Mouse (Mus musculus): Measurements from ENCODE around the gene Plau. TPM values are rescaled to one million over a fixed set of nuclear protein-coding genes. Genes with fewer than 3 reads are reported as not detected.

Plau gene
- total RNA-seq, 1 experiment: 13.7 TPM

DNA sequence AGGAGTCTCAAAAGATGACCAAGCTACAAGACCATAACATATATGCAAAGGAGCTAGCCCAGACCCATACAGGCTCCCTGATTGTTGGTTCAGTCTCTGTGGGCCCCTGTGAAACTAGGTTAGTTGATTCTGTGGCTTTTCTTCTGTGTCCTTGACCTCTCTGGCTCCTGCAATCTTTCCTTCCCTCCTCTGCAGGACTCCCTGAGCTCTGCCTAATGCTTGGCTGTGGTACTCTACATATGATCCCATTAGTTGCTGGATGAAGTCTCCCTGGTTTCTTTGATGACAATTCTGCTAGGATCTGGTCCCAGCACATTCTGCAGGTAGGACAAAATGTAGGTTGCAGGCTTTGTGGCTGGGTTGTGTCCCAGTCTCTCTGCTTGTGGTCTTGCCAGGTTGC, 15.3 kb downstream of the Plau start:
- in situ Hi-C loops (cut with MboI; ENCODE audit: low sequenced_read_pairs in 2 of 2, unreplicated experiment in 2 of 2): no loop called here
- no peaks in the 10 kb centered on the region for H3K9me3 ChIP-seq (ENCODE audit: control insufficient read depth, insufficient read depth, low read depth, low read length)
- TF ChIP-seq ZNF384 (IDR thresholded peaks at IDR 0.05; ENCODE audit: low read depth, low read length): no peak
- no peak for TF ChIP-seq ZC3H11A (IDR thresholded peaks at IDR 0.05; ENCODE audit: borderline replicate concordance, low read depth, low read length)
- no peak for TF ChIP-seq MAFK (IDR thresholded peaks at IDR 0.05; ENCODE audit: insufficient read depth, low read depth, low read length)
- no peak for TF ChIP-seq CHD2 (IDR thresholded peaks at IDR 0.05; ENCODE audit: low read depth, low read length)
- no peak for TF ChIP-seq HCFC1 (IDR thresholded peaks at IDR 0.05; ENCODE audit: borderline replicate concordance, insufficient read depth, low read length)

DNA sequence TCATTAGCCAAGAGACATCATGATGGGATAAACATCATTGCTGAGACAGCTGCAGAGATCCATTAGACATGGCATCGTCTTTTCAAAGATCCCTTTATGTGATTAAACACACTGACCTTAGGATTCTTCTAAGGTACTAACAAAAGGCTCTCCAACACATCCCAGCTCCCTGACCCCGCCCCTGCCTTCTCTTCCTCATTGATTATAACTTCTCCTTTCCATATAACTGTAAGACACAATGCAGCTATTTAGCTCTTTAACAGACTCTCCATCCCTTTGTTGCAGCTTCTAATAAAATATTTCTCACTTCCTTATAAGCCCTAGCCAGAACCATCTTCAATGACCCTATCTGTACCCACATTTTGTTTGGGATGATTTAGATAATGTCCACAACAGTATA, 24.7 kb downstream of the Plau start:
- Histone ChIP-seq H3K9me3 (ENCODE audit: control insufficient read depth, insufficient read depth, low read depth, low read length) (no peaks in the 10 kb centered on the region), H3K4me3 (ENCODE audit: insufficient read depth in 1 of 2, low read depth in 1 of 2, low read length in 2 of 2, poor library complexity in 1 of 2, severe bottlenecking in 1 of 2) (no peak overlapping the region), H3K36me3 (ENCODE audit: control insufficient read depth, insufficient read depth, low read length, poor library complexity, severe bottlenecking) (no peaks in the 10 kb centered on the region), H3K4me1 (ENCODE audit: control insufficient read depth in 2 of 2, insufficient read depth in 2 of 2, low read length in 2 of 2, poor library complexity in 1 of 2) (no peaks in the 10 kb centered on the region), H3K9ac (ENCODE audit: insufficient read depth, low read depth, low read length, poor library complexity, severe bottlenecking) (no peak overlapping the region), H3K27ac (ENCODE audit: insufficient read depth, low read depth, low read length, poor library complexity, severe bottlenecking) (no peak overlapping the region)
- no peak for DNase-seq (ENCODE audit: low read depth, low spot score)
- TF ChIP-seq MAFK (IDR thresholded peaks at IDR 0.05; ENCODE audit: insufficient read depth, low read depth, low read length) (no peak), ZNF384 (IDR thresholded peaks at IDR 0.05; ENCODE audit: low read depth, low read length) (no peak), ZC3H11A (IDR thresholded peaks at IDR 0.05; ENCODE audit: borderline replicate concordance, low read depth, low read length) (no peak), HCFC1 (IDR thresholded peaks at IDR 0.05; ENCODE audit: borderline replicate concordance, insufficient read depth, low read length) (no peak), CHD2 (IDR thresholded peaks at IDR 0.05; ENCODE audit: low read depth, low read length) (no peak)
- in situ Hi-C loops (cut with MboI; ENCODE audit: low sequenced_read_pairs in 2 of 2, unreplicated experiment in 2 of 2): loop anchor here in 1 of 2 experiments (10.0 kb wide), 1 partner anchor 46 kb away; no protein-coding TSS in a partner anchor

More for the DNA sequence above, 15.3 kb downstream of the Plau start:
- Histone ChIP-seq H3K27ac (ENCODE audit: insufficient read depth, low read depth, low read length, poor library complexity, severe bottlenecking) (no peak overlapping the region), H3K4me1 (ENCODE audit: control insufficient read depth in 2 of 2, insufficient read depth in 2 of 2, low read length in 2 of 2, poor library complexity in 1 of 2) (peaks cover 2 to 10% of the 10 kb centered on the region in 2 experiments; a peak in 3 of 4 replicates), H3K36me3 (ENCODE audit: control insufficient read depth, insufficient read depth, low read length, poor library complexity, severe bottlenecking) (no peaks in the 10 kb centered on the region), H3K4me3 (ENCODE audit: insufficient read depth in 1 of 2, low read depth in 1 of 2, low read length in 2 of 2, poor library complexity in 1 of 2, severe bottlenecking in 1 of 2) (no peak overlapping the region), H3K9ac (ENCODE audit: insufficient read depth, low read depth, low read length, poor library complexity, severe bottlenecking) (no peak overlapping the region)
- no peak for DNase-seq (ENCODE audit: low read depth, low spot score)

DNA sequence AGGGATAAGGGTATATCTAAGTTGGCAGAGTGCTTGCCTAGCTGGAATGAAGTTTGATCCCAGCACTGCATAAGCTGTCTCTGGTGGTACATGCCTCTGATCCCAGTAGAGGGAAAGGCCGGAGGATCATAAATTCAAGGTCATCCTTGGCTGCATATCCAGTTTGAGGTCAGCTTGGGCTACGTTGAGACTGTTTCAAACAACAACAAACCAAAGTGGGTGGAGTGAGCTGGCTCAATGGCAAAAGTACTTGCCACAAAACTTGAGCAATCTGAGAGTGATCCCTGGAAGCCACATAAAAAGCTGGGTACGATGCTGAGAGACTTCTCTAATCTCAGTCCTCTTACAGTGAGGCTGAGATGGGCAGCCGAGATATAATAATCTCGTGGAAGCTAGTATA, 25.1 kb downstream of the Plau start:
- Histone ChIP-seq H3K4me1 (ENCODE audit: control insufficient read depth in 2 of 2, insufficient read depth in 2 of 2, low read length in 2 of 2, poor library complexity in 1 of 2) (no peaks in the 10 kb centered on the region), H3K27ac (ENCODE audit: insufficient read depth, low read depth, low read length, poor library complexity, severe bottlenecking) (no peak overlapping the region), H3K4me3 (ENCODE audit: insufficient read depth in 1 of 2, low read depth in 1 of 2, low read length in 2 of 2, poor library complexity in 1 of 2, severe bottlenecking in 1 of 2) (no peak overlapping the region), H3K9me3 (ENCODE audit: control insufficient read depth, insufficient read depth, low read depth, low read length) (no peaks in the 10 kb centered on the region), H3K9ac (ENCODE audit: insufficient read depth, low read depth, low read length, poor library complexity, severe bottlenecking) (no peak overlapping the region), H3K36me3 (ENCODE audit: control insufficient read depth, insufficient read depth, low read length, poor library complexity, severe bottlenecking) (no peaks in the 10 kb centered on the region)
- DNase-seq (ENCODE audit: low read depth, low spot score): no peak
- in situ Hi-C loops (cut with MboI; ENCODE audit: low sequenced_read_pairs in 2 of 2, unreplicated experiment in 2 of 2): loop anchor here in 1 of 2 experiments (10.0 kb wide), 1 partner anchor 47 kb away; no protein-coding TSS in a partner anchor
- TF ChIP-seq MAFK (IDR thresholded peaks at IDR 0.05; ENCODE audit: insufficient read depth, low read depth, low read length) (no peak), ZNF384 (IDR thresholded peaks at IDR 0.05; ENCODE audit: low read depth, low read length) (no peak), ZC3H11A (IDR thresholded peaks at IDR 0.05; ENCODE audit: borderline replicate concordance, low read depth, low read length) (no peak), HCFC1 (IDR thresholded peaks at IDR 0.05; ENCODE audit: borderline replicate concordance, insufficient read depth, low read length) (no peak), CHD2 (IDR thresholded peaks at IDR 0.05; ENCODE audit: low read depth, low read length) (no peak)

DNA sequence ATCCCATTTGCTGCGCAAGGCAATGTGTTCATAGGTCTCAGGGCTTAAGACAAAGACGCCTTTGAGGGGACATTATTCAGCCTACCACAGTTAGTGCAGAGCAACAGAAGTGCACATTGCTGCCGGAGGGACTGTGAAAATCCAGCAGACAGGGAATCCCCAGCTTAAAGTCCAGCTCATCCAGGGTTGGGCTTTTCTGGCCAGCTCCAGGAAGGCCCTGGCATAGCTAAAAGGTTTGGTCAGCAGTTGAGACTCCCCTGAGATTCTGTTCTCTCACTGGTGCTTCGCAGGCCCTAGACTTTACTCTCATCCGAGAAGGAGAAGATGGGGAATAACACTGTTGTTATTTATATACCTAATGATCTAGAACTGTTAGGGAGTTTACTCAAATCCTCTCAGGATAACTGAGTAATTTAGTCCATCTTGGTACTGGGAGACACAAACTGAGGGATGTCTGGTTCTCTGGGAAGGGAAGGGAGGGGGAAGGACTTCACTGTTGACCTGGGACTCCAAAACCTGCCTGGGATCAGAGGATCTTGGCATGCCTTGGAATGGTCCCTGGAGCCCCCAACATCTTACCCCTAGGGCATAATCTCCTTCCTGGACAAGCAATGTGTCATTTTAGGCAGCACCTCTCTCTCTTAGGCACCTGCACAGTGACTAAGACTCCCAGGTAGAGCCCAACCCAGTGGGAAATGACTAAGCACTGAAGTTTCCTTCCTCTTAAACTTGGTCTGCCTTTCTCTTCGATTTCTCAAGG, 27.0 kb downstream of the Plau start:
- Histone ChIP-seq H3K4me3 (ENCODE audit: insufficient read depth in 1 of 2, low read depth in 1 of 2, low read length in 2 of 2, poor library complexity in 1 of 2, severe bottlenecking in 1 of 2) (no peak overlapping the region), H3K36me3 (ENCODE audit: control insufficient read depth, insufficient read depth, low read length, poor library complexity, severe bottlenecking) (no peaks in the 10 kb centered on the region), H3K27ac (ENCODE audit: insufficient read depth, low read depth, low read length, poor library complexity, severe bottlenecking) (no peak overlapping the region), H3K9ac (ENCODE audit: insufficient read depth, low read depth, low read length, poor library complexity, severe bottlenecking) (no peak overlapping the region), H3K4me1 (ENCODE audit: control insufficient read depth in 2 of 2, insufficient read depth in 2 of 2, low read length in 2 of 2, poor library complexity in 1 of 2) (no peaks in the 10 kb centered on the region), H3K9me3 (ENCODE audit: control insufficient read depth, insufficient read depth, low read depth, low read length) (no peaks in the 10 kb centered on the region)
- no peak for DNase-seq (ENCODE audit: low read depth, low spot score)
- in situ Hi-C loops (cut with MboI; ENCODE audit: low sequenced_read_pairs in 2 of 2, unreplicated experiment in 2 of 2): loop anchor here in 1 of 2 experiments (10.0 kb wide), 1 partner anchor 49 kb away; no protein-coding TSS in a partner anchor
- no peak for TF ChIP-seq ZNF384 (IDR thresholded peaks at IDR 0.05; ENCODE audit: low read depth, low read length)
- TF ChIP-seq MAFK (IDR thresholded peaks at IDR 0.05; ENCODE audit: insufficient read depth, low read depth, low read length): no peak
- no peak for TF ChIP-seq CHD2 (IDR thresholded peaks at IDR 0.05; ENCODE audit: low read depth, low read length)
- TF ChIP-seq ZC3H11A (IDR thresholded peaks at IDR 0.05; ENCODE audit: borderline replicate concordance, low read depth, low read length): no peak
- TF ChIP-seq HCFC1 (IDR thresholded peaks at IDR 0.05; ENCODE audit: borderline replicate concordance, insufficient read depth, low read length): no peak
